Mouse (Mus musculus) cortical plate, adult 2 months (tissue): ENCODE results near the gene 1810009A15Rik.

Experiments used
- CTCF ChIP-seq: fragments of 200-500 bp; IDR thresholded peaks from 2 replicates; pipeline ENCODE4 v1.5.1; 2011; ENCODE audit warnings: mild to moderate bottlenecking, control low read depth, low read length; ENCODE audit not compliant: insufficient read depth; ENCODE audit errors: extremely low read depth
- POLR2A ChIP-seq: fragments of 200-500 bp; IDR thresholded peaks from 2 replicates; pipeline ENCODE4 v1.6.1; 2011; ENCODE audit warnings: mild to moderate bottlenecking, low read length, control low read depth; ENCODE audit not compliant: insufficient read depth; ENCODE audit errors: extremely low read depth

- no peak for TF ChIP-seq POLR2A
- no peak for TF ChIP-seq CTCF
These were observed 24.4 kb upstream of the 1810009A15Rik start for GRCm38 (mm10) chr19:8864265-8864664.
